Mouse (Mus musculus) testis, adult 2 months (tissue): Measurements from ENCODE around the gene Cfap65.

Source experiments
- CTCF ChIP-seq: fragments of 200-500 bp; IDR thresholded peaks from 2 replicates; pipeline ENCODE4 v1.5.1; 2012; ENCODE audit warnings: low read depth, mild to moderate bottlenecking, inconsistent platforms, low read length, moderate library complexity; ENCODE audit not compliant: control insufficient read depth, insufficient read depth, insufficient replicate concordance
- POLR2A ChIP-seq: fragments of 200-500 bp; IDR thresholded peaks from 2 replicates; pipeline ENCODE4 v1.6.1; 2012; ENCODE audit warnings: low read depth, mild to moderate bottlenecking, inconsistent platforms, low read length, moderate library complexity; ENCODE audit not compliant: control insufficient read depth

GRCm38 (mm10) chr1:74935402-74935801, at the start of gene Cfap65:
- TF ChIP-seq CTCF: no peak
- TF ChIP-seq POLR2A: peak; percentile 73; the same call in 1 of the 2 replicates
